Mouse (Mus musculus) ES-Bruce4 (cell line): ENCODE measurements around the gene Slc26a10. TPM values are rescaled to one million over a fixed set of nuclear protein-coding genes. Genes with fewer than 3 reads are reported as not detected.

ENCODE experiments used
- H3K27ac ChIP-seq: 2 replicates; pipeline ENCODE4 v1.5.1; 2012; ENCODE audit warnings: low read length, inconsistent platforms; ENCODE audit not compliant: insufficient read depth
- H3K27me3 ChIP-seq: 2 replicates; pipeline ENCODE4 v1.6.1; 2012; ENCODE audit warnings: mild to moderate bottlenecking, low read length, inconsistent platforms; ENCODE audit not compliant: control insufficient read depth, poor library complexity, insufficient read depth, severe bottlenecking
- H3K36me3 ChIP-seq: 2 replicates; pipeline ENCODE4 v1.6.1; 2012; ENCODE audit warnings: inconsistent platforms, mild to moderate bottlenecking, low read length, moderate library complexity; ENCODE audit not compliant: control insufficient read depth, poor library complexity, insufficient read depth, severe bottlenecking
- H3K4me1 ChIP-seq: one replicate; pipeline ENCODE4 v1.8.1; 2011; ENCODE audit warnings: low read length; ENCODE audit not compliant: control insufficient read depth, insufficient read depth
- H3K4me3 ChIP-seq: 2 replicates; pipeline ENCODE4 v1.5.1; 2011; ENCODE audit warnings: low read depth, mild to moderate bottlenecking, low read length
- H3K9ac ChIP-seq: 2 replicates; pipeline ENCODE4 v1.6.1; 2012; ENCODE audit warnings: low read depth, mild to moderate bottlenecking, inconsistent platforms; ENCODE audit not compliant: poor library complexity, severe bottlenecking
- H3K9me3 ChIP-seq: replicated peaks from 2 replicates; pipeline ENCODE4 v1.6.1; 2012; ENCODE audit warnings: mild to moderate bottlenecking, low read length, inconsistent platforms; ENCODE audit not compliant: control insufficient read depth, poor library complexity, insufficient read depth, severe bottlenecking
- CTCF ChIP-seq: IDR thresholded peaks from one replicate; pipeline ENCODE4 v1.8.1; 2011; ENCODE audit warnings: low read depth, low read length
- EP300 ChIP-seq: IDR thresholded peaks from 2 replicates; pipeline ENCODE4 v1.6.1; 2011; ENCODE audit warnings: low read depth, low read length; ENCODE audit not compliant: insufficient read depth
- POLR2A ChIP-seq: IDR thresholded peaks from one replicate; pipeline ENCODE4 v1.8.1; 2011; ENCODE audit warnings: low read length; ENCODE audit not compliant: insufficient read depth
- polyA plus RNA-seq: library from polyadenylated mRNA; stranded (reverse); fragments of >200 nt; gene quantifications from 2 replicates; pipeline ENCODE4 v1.2.4, GENCODE M21; 2011; ENCODE audit warnings: low read depth; ENCODE audit not compliant: missing spikeins, insufficient read depth, insufficient read length

Slc26a10 gene
- polyA plus RNA-seq, 1 experiment, result 24.6 TPM

GRCm38 (mm10) chr10:127132469-127132868 lies 48.0 kb downstream of the Slc26a10 start:
- Histone ChIP-seq H3K9me3 (no peaks in the 10 kb centered on the region), H3K9ac (no peak overlapping the region), H3K4me1 (peaks cover 6% of the 10 kb centered on the region), H3K27me3 (no peaks in the 10 kb centered on the region), H3K27ac (no peak overlapping the region), H3K36me3 (no peaks in the 10 kb centered on the region), H3K4me3 (no peak overlapping the region)
- TF ChIP-seq POLR2A, result no peak
- no peak for TF ChIP-seq CTCF
- no peak for TF ChIP-seq EP300

- peak overlapping the region; percentile 29; the same call in 1 of the 2 replicates for H3K9ac ChIP-seq
- H3K4me1 ChIP-seq, result peaks cover 3% of the 10 kb centered on the region
- H3K36me3 ChIP-seq, result no peaks in the 10 kb centered on the region
- H3K4me3 ChIP-seq, result no peak overlapping the region
- H3K9me3 ChIP-seq, result no peaks in the 10 kb centered on the region
- TF ChIP-seq EP300, result peak; percentile 60
- no peak for TF ChIP-seq POLR2A
- TF ChIP-seq CTCF, result no peak
- no peaks in the 10 kb centered on the region for H3K27me3 ChIP-seq
- H3K27ac ChIP-seq, result no peak overlapping the region
Observed at GRCm38 (mm10) chr10:127129431-127129830, 51.0 kb downstream of the Slc26a10 start.

GRCm38 (mm10) chr10:127127711-127128279 lies 52.6 kb downstream of the Slc26a10 start:
- Histone ChIP-seq H3K4me1 (peaks cover 3% of the 10 kb centered on the region), H3K27me3 (no peaks in the 10 kb centered on the region), H3K27ac (no peak overlapping the region), H3K9ac (no peak overlapping the region), H3K9me3 (no peaks in the 10 kb centered on the region), H3K36me3 (no peaks in the 10 kb centered on the region), H3K4me3 (no peak overlapping the region)
- no peak for TF ChIP-seq CTCF
- no peak for TF ChIP-seq EP300
- no peak for TF ChIP-seq POLR2A

DNA sequence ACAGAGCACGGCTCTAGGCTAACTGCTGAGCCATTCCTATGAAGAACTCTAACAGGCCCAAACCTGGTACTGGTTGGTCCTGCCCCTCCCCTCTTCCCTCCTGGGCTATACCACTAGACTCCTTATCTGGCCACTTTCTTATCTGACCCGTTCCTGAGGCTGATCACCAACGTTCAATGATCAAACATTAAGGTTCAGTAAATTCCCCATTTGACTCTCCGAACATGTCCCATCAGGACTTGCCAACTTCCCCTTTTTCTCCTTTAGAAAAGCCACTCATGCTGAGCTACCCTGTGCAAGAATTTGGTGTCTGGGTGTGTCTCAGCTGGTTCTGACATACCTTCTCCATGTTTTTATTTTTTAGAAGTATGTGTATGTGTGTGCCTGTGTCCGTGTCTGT lies 53.9 kb downstream of the Slc26a10 start:
- Histone ChIP-seq H3K36me3 (no peaks in the 10 kb centered on the region), H3K9ac (no peak overlapping the region), H3K4me3 (no peak overlapping the region), H3K9me3 (no peaks in the 10 kb centered on the region), H3K27me3 (no peaks in the 10 kb centered on the region), H3K27ac (no peak overlapping the region), H3K4me1 (peaks cover 2% of the 10 kb centered on the region)
- TF ChIP-seq EP300 (no peak), POLR2A (no peak), CTCF (no peak)

- Histone ChIP-seq H3K27me3 (no peaks in the 10 kb centered on the region), H3K9ac (no peak overlapping the region), H3K4me1 (no peaks in the 10 kb centered on the region), H3K4me3 (no peak overlapping the region), H3K27ac (no peak overlapping the region), H3K9me3 (no peaks in the 10 kb centered on the region), H3K36me3 (no peaks in the 10 kb centered on the region)
- no peak for TF ChIP-seq EP300
- TF ChIP-seq CTCF, result peak; percentile 69
Observed at GRCm38 (mm10) chr10:127125210-127126001, 55.0 kb downstream of the Slc26a10 start.

DNA sequence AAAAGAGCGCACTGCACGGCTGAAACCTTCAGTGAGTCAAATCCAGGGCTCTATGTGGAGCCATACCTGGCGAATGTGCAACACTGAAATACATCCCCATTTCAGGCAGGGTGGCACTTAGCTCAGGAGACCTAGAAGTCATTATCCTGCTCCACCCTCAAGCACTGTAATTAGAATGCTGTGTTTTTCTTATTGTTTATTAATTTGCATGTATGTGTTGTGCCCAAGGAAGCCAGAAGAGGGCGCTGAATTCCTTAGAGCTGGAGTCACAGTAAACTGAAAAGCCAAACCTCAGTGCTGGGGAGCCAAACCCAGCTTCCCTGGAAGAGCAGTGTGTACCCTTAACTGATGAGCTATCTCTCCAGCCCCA lies 57.0 kb downstream of the Slc26a10 start:
- Histone ChIP-seq H3K27ac (0 out of 2 replicates have a peak overlapping the region, but pooled peaks have one; percentile 26), H3K4me1 (no peaks in the 10 kb centered on the region), H3K9ac (peak overlapping the region; percentile 10), H3K4me3 (peak overlapping the region; percentile 65), H3K36me3 (peaks cover 4% of the 10 kb centered on the region; the same call in 1 of the 2 replicates), H3K9me3 (no peaks in the 10 kb centered on the region), H3K27me3 (no peaks in the 10 kb centered on the region)
- TF ChIP-seq CTCF (peak; percentile 47), POLR2A (no peak), EP300 (no peak)
